Mouse (Mus musculus) brain, embryonic 18.5 days (tissue): Measurements from ENCODE around the gene Rundc1.
"Not testable (repeated sequence)": the region's sequence is repeated elsewhere in the genome, so short reads cannot be mapped to it uniquely, and the experiment has no call there.

Experiments
- DNase-seq: peaks from one replicate; pipeline ENCODE4 v3.0.0-alpha.2; 2012; ENCODE audit warnings: low read depth, low spot score

Rundc1 gene

GRCm38 (mm10) chr11:101424925-101425813 lies at the start of gene Rundc1, which contains the start of gene Ptges3l:
TSS of gene Rundc1 (plus strand) at chr11:101425085.
TSS of gene Ptges3l (minus strand) at chr11:101425333.
- peak; percentile 88 for DNase-seq

DNA sequence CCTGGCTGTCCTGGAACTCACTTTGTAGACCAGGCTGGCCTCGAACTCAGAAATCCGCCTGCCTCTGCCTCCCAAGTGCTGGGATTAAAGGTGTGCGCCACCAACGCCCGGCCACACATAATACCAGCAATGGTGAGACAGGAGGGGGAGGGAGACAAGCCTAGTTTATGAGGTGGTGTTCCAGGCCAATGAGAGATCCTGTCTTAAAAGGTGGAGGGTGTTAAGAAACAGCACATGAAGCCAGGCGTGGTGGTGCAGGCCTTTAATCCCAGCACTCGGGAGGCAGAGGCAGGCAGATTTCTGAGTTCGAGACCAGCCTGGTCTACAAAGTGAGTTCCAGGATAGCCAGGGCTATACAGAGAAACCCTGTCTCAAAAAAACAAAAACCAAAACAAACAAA lies 46.7 kb upstream of the Rundc1 start:
- not testable (repeated sequence) for DNase-seq

DNA sequence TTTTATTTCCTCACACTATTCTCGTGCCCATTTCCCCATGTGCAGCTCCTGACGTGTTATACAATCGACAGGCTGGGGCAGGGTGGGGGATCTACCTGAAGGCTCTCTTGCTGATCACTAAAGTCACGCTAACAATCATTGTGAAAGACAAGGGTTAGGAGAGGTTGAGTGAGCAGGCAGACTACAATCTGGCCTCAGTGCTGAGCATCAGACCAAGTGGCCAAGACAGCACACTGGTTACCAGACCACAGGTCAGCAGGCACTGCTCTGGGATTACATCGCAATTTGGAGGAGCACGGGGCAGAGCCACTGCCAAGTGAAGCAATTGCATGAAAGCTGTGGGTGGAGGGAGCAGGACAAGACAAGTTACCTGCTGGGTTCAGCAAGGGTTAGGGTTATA lies 46.0 kb upstream of the Rundc1 start:
- DNase-seq, result no peak

GRCm38 (mm10) chr11:101381817-101382216 lies 43.1 kb upstream of the Rundc1 start:
- DNase-seq, result no peak

DNA sequence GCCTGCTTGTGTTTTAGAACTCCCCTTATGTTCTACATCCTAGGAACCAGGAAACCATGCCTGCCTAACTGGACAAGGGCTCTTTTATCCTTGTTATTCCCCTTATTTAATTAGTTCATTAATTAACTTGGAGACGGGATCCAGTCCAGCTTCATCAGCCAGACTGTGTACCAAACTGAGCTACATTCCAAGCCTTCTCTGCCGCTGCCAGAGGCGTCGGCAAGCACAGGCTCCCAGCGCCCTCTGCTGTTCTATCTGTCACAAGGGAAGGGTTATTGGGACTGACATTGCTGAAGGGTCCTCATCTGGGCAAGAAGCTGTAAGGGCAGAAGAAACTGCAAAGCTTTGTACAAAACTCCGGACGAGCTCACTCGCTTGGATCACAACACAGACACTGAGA lies 29.8 kb upstream of the Rundc1 start:
- peak; percentile 59 for DNase-seq

GRCm38 (mm10) chr11:101415306-101415705 lies 9.6 kb upstream of the Rundc1 start:
- no peak for DNase-seq

GRCm38 (mm10) chr11:101416433-101417100 lies 8.3 kb upstream of the Rundc1 start:
- DNase-seq, result no peak

DNA sequence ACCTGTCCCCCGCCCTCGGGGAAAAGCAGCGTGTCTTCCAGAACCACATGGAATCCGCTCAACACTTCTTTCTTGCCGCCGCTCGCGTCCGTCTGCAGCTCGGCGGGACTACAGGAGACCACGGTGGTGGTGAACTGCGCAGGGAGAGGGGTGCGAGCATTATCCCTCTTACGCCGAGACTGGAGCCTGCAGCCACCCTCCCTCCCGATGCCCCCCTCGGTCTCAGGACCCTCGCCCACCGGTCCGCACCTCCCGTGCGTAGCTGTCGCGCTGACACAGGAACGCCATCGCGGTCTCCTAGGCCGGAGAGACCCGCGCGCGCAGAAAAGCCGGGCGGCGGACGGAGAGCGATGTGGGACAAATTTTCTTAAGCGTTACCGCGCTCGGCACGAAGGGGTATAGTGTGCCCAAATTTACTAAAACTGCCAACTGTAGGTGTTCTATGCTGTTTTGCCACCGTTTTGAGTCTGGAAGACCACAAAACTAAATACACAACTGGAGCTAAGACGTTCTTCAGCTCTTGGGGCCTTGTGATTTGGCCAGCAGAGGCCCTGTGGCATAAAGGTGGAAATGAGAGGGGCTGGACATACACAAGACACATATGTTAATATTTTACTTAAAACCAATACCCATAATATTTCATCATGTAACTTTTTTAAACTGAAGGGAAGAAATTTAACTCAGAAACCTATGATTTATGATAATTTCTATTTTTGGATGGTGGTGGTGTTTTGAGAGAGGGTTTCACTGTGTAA lies 7.6 kb upstream of the Rundc1 start, which contains the start of gene Aarsd1:
Gene Aarsd1 (minus strand): TSS at position 515 of the 755 bp plus-strand sequence.
- DNase-seq, result peak; percentile 65

DNA sequence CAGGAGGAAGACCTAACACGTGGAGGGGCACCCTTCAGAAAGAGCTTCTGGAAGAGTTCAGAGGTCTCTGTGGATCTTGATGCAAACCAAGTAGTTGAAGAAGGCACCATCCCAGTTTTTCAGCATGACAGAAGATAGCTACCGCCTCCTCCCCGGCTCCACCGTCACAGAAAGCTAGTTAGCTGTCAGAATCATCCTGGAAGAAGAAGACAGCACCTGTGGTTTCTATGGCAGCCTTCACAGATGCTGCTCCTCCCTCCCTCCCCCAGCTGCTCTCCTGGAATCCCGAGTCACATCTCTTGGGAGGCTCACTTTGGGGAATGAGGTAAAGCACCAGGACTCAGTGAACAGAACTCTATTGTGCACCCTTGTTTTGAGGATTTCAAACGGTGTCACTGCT lies 5.9 kb upstream of the Rundc1 start:
- DNase-seq, result no peak

DNA sequence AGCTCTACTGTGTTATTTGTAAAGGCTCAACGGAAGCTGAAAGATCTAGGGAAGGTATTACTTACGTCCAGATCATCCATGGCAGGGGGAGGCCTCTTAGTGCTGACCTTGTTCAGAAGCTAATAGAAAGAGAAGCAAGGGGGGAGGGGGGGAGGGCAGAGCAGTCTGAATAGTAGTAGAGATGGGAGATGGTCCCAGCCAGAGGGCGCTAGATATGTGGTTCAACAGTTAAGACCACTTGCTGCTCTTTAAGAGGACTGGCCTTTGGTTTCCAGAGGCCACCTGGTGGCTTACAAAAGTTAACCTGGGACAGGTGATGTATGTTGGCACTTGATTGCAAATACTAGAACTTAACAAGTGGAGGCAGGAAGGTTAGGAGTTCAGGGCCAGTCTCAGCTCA lies 5.3 kb upstream of the Rundc1 start:
- DNase-seq, result no peak

DNA sequence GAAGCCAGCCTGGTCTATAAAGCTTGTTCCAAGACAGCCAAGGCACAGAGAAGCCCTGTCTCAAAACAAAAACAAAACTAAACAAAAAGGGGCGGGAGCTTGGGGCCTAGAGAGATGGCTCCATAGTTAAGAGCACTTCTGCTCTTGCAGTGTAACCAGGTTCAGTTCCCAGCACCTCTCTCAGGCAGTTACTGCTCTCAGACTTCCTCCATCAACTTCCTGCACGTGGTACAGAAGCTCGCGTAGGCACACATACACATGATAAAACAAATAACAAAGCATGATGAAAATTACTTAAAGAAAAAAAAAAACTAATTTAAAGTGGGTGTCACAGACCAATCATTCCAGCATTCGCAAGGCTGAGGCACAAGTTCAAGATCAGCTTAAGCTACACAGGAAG lies 4.7 kb upstream of the Rundc1 start:
- DNase-seq, result no peak

DNA sequence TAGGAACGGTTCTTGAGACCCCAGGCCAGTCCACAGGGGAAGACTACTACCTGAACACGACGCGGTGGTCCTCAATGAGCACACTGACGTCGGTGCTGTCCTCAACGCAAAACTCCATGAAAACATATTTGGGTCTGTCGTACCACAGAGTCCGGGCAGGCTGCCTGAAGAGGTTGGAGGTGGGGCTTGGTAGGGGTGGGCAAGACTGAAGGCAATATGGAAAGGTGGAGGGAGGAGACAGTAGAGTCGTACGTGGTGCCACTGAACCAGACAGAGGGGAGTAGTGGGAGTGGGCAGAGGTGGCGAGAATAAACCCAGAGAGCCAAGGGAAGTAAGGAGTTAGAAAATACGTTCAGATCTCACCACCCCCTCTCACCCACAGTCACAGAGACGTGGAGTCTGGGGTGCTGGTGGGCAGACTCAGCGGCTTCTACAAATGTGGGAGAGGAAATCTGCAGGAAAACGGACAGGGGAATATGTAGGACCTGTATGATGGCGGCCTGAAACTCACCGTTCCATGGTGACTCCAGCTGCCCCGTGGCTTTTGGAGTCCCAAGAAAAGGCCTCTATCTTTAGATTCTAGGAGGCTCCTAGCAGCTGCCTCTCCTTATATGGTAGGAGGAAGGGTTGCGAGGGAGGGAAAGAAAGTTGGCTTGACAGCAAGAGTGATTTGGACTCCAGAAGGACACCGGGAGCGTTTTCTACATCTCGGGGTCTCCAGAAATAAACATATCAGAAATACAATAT lies 607 bp upstream of the Rundc1 start, which contains the start of gene Gm27029:
Gene Gm27029 (minus strand): TSS at position 692 of the 747 bp plus-strand sequence.
- DNase-seq, result no peak

GRCm38 (mm10) chr11:101426165-101426564 lies 1.3 kb downstream of the Rundc1 start:
- DNase-seq, result no peak

- DNase-seq, result no peak
Observed at GRCm38 (mm10) chr11:101431327-101431726, 6.4 kb downstream of the Rundc1 start.

GRCm38 (mm10) chr11:101433396-101433795 lies 8.5 kb downstream of the Rundc1 start:
- no peak for DNase-seq

DNA sequence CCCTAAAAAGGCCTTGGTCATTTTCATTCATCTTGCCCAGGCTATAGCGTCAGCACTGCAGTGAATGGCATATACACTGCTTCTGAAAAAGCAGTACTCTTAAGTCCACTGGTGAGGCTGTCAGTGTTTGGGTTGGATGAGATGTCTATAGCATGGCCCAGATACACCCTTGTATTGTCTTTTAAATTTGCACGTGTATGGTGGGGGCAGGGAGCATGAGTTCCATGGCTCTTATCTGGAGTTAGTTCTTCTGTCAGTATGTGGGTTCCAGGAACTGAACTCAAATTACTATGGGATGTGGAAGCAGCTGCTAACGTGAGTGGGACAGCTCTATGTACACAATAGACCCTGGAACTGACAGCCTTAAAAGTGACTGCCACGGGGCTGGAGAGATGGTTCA lies 10.9 kb downstream of the Rundc1 start:
- no peak for DNase-seq

GRCm38 (mm10) chr11:101436916-101437315 lies 12.0 kb downstream of the Rundc1 start:
- DNase-seq, result no peak

- not testable (repeated sequence) for DNase-seq
Observed at GRCm38 (mm10) chr11:101438006-101438405, 13.1 kb downstream of the Rundc1 start.

- not testable (repeated sequence) for DNase-seq
Observed at GRCm38 (mm10) chr11:101441450-101442126, 16.7 kb downstream of the Rundc1 start.

- DNase-seq, result peak; percentile 100
Observed at GRCm38 (mm10) chr11:101442127-101442693, 17.3 kb downstream of the Rundc1 start, which contains the start of gene Rpl27. TSS of gene Rpl27 (plus strand) at chr11:101442298.
